Mouse (Mus musculus) liver, adult 2 months (tissue): ENCODE measurements around the gene Ankrd13d. TPM values are rescaled to one million over a fixed set of nuclear protein-coding genes. Genes with fewer than 3 reads are reported as not detected.
"Not testable (repeated sequence)": the region's sequence is repeated elsewhere in the genome, so short reads cannot be mapped to it uniquely, and the experiment has no call there.

ENCODE experiments used
- DNase-seq: peaks from one replicate; pipeline ENCODE4 v3.0.0-alpha.2; 2011; ENCODE audit warnings: low read depth, low spot score; ENCODE audit errors: extremely low read depth
- H3K27ac ChIP-seq: fragments of 200-500 bp; replicated peaks from 2 replicates; pipeline ENCODE4 v1.5.1; 2012; ENCODE audit warnings: low read depth, mild to moderate bottlenecking, control low read depth, inconsistent platforms, low read length; ENCODE audit not compliant: insufficient read depth
- H3K27me3 ChIP-seq: fragments of 200-500 bp; 2 replicates; pipeline ENCODE4 v1.6.1; 2012; ENCODE audit warnings: mild to moderate bottlenecking, moderate library complexity, low read length, inconsistent platforms; ENCODE audit not compliant: control insufficient read depth, insufficient read depth
- H3K36me3 ChIP-seq: fragments of 200-500 bp; 2 replicates; pipeline ENCODE4 v1.6.1; 2012; ENCODE audit warnings: low read length, inconsistent platforms; ENCODE audit not compliant: control insufficient read depth, insufficient read depth
- H3K4me1 ChIP-seq: fragments of 200-500 bp; 2 replicates; pipeline ENCODE4 v1.6.1; 2011; ENCODE audit warnings: low read length; ENCODE audit not compliant: control insufficient read depth, insufficient read depth
- H3K4me3 ChIP-seq: fragments of 200-500 bp; 2 replicates; pipeline ENCODE4 v1.5.1; 2011; ENCODE audit warnings: low read depth, mild to moderate bottlenecking, control low read depth, low read length, moderate library complexity; ENCODE audit not compliant: insufficient read depth
- H3K79me2 ChIP-seq: fragments of 200-500 bp; 2 replicates; pipeline ENCODE4 v1.6.1; 2012; ENCODE audit warnings: inconsistent platforms, mild to moderate bottlenecking, low read length, moderate library complexity; ENCODE audit not compliant: control insufficient read depth, insufficient read depth
- H3K9ac ChIP-seq: fragments of 200-500 bp; 2 replicates; pipeline ENCODE4 v1.6.1; 2012; ENCODE audit warnings: low read depth, mild to moderate bottlenecking, control low read depth, inconsistent platforms, low read length
- CTCF ChIP-seq: fragments of 200-500 bp; IDR thresholded peaks from 2 replicates; pipeline ENCODE4 v1.5.1; 2011; ENCODE audit warnings: low read depth, low read length, control low read depth
- POLR2A ChIP-seq: fragments of 200-500 bp; IDR thresholded peaks from 2 replicates; pipeline ENCODE4 v1.6.1; 2011; ENCODE audit warnings: low read length, control low read depth; ENCODE audit not compliant: insufficient read depth; ENCODE audit errors: extremely low read depth
- WGBS: fragments of 180-500 bp; shearing (Covaris S2); methylation state at CpG from one replicate; pipeline ENCODE4 v1.1.7; 2018; 5-methylcytosine and 5-hydroxymethylcytosine counted together
- polyA plus RNA-seq: library from polyadenylated mRNA; depleted of rRNA; stranded (reverse); fragments of >200 nt; gene quantifications from 2 replicates; pipeline ENCODE4 v1.2.3, GENCODE M21; 2012
- total RNA-seq: library from RNA; depleted of rRNA; stranded (reverse); fragments of >200 nt; gene quantifications from 2 replicates; pipeline ENCODE4 v1.2.3, GENCODE M21; 2014

Ankrd13d gene
- total and polyA plus RNA-seq, 2 experiments, result 0.46 to 0.60 TPM

DNA sequence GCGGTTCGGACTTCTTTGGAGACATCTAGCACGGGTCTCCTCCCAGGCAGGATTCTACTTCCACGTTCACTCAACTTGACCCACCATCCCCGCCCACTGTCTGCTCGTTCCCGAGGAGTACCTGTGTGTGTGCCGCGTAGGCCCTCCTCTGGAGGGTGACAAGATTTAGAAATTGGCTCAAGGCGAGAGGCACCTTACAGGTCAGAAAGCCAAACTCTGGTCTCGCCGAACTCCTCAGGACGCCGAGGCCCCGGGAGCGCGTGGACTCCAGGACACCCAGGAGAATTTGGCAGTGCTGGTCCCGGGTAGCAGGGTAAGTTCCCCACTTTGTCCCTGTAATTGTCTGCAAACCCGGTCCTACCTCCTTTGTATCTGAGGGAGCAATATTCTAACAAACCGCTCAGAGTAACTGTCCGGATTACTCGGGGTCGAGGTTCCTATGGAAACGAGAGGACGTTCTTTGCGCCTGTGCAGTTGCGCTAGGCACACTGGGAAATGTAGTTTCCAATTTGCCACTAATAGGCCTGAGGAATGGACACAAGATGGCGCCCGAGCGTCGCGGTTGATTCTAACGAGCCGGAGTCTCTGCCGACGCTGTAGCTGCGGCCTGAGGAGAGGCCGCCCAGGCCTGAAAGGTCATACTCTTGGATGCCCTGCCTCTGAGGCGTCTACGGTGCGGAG, 25.6 kb downstream of the Ankrd13d start:
- peak overlapping the region; percentile 50 for H3K9ac ChIP-seq
- no peaks in the 10 kb centered on the region for H3K27me3 ChIP-seq
- H3K27ac ChIP-seq, result no peak overlapping the region
- H3K36me3 ChIP-seq, result no peaks in the 10 kb centered on the region
- DNase-seq, result peak; percentile 84
- TF ChIP-seq POLR2A, result no peak
- peak; percentile 95 for TF ChIP-seq CTCF
- peak overlapping the region; percentile 67 for H3K4me3 ChIP-seq
- H3K4me1 ChIP-seq, result no peaks in the 10 kb centered on the region
- H3K79me2 ChIP-seq, result no peaks in the 10 kb centered on the region
- 2% methylated on average over 41 of the region's 41 CpGs for WGBS

DNA sequence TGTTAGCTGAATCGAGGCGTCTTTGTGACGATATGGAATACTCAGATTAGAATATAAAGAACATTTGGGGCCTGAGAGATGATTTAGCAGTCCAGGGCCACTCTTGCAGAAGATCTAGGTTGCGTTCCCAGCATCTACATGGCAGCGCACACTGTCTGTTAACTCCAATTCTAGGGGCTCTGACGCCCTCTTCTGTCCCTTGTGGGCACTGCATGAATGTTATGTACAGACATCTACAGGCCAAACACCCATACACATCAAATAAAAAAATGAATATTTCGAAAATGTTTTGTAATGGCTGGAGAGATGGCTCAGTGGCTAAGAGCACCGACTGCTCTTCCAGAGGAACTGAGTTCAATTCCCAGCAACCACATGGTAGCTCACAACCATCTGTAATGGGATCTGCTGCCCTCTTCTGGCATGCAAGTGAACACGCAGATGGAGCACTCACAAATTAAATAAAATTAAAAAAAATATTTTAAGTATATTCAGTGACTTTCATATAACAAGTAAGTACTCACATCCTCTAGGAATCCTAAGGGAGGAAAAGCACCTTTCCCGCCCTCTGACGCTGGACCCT, 27.3 kb downstream of the Ankrd13d start:
- DNase-seq, result no peak
- H3K4me1 ChIP-seq, result no peaks in the 10 kb centered on the region
- no peak overlapping the region for H3K27ac ChIP-seq
- no peak overlapping the region for H3K4me3 ChIP-seq
- no peaks in the 10 kb centered on the region for H3K79me2 ChIP-seq
- no peak overlapping the region for H3K9ac ChIP-seq
- no peaks in the 10 kb centered on the region for H3K27me3 ChIP-seq
- no peaks in the 10 kb centered on the region for H3K36me3 ChIP-seq
- 87% methylated on average over 11 of the region's 11 CpGs for WGBS
- TF ChIP-seq CTCF, result no peak; the same call in 1 of the 2 replicates
- TF ChIP-seq POLR2A, result no peak

DNA sequence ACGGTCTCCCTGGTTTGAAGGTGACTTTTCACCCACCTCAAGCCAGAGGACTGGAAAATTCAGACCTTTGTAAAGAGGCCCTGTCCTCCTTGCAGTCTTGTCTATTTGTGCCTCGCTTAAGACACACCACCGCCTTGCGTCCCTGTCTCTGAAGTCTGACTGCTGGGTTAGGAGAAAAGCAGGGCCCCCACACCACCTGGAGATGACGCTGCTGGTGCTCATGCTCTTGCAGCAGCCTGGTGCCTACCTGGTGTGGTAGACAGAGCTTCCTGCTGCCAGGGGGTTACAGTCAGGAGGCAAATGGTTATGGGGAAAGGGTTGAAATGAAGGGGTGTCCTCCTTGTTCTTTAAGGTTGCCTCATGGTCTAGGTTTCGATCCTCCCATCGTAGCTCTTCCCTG, 28.7 kb downstream of the Ankrd13d start:
- no peak overlapping the region for H3K9ac ChIP-seq
- no peak overlapping the region for H3K4me3 ChIP-seq
- no peaks in the 10 kb centered on the region for H3K79me2 ChIP-seq
- TF ChIP-seq POLR2A (no peak), CTCF (no peak)
- DNase-seq, result no peak
- WGBS, result 95% methylated on average over 7 of the region's 7 CpGs
- H3K27ac ChIP-seq, result no peak overlapping the region
- H3K27me3 ChIP-seq, result no peaks in the 10 kb centered on the region
- H3K36me3 ChIP-seq, result no peaks in the 10 kb centered on the region
- H3K4me1 ChIP-seq, result no peaks in the 10 kb centered on the region

- not testable (repeated sequence) for H3K4me3 ChIP-seq, H3K9ac ChIP-seq, H3K27ac ChIP-seq, H3K36me3 ChIP-seq, DNase-seq, H3K4me1 ChIP-seq, H3K79me2 ChIP-seq, H3K27me3 ChIP-seq
- 35% methylated on average over 1 of the region's 1 CpGs for WGBS
Observed at GRCm38 (mm10) chr19:4248683-4249082, 34.3 kb downstream of the Ankrd13d start.

- DNase-seq, result no peak
Observed at GRCm38 (mm10) chr19:4247010-4247409, 35.9 kb downstream of the Ankrd13d start.

GRCm38 (mm10) chr19:4244775-4245174, 38.2 kb downstream of the Ankrd13d start:
- Histone ChIP-seq H3K27ac (no peak overlapping the region), H3K4me1 (peaks cover 2% of the 10 kb centered on the region), H3K4me3 (no peak overlapping the region), H3K9ac (no peak overlapping the region), H3K79me2 (no peaks in the 10 kb centered on the region), H3K36me3 (no peaks in the 10 kb centered on the region), H3K27me3 (no peaks in the 10 kb centered on the region)
- TF ChIP-seq CTCF, result no peak
- DNase-seq, result no peak
- 92% methylated on average over 6 of the region's 6 CpGs for WGBS

More at GRCm38 (mm10) chr19:4247010-4247409, 35.9 kb downstream of the Ankrd13d start:
- Histone ChIP-seq H3K4me3 (no peak overlapping the region), H3K4me1 (no peaks in the 10 kb centered on the region), H3K27me3 (no peaks in the 10 kb centered on the region), H3K79me2 (no peaks in the 10 kb centered on the region), H3K27ac (no peak overlapping the region), H3K36me3 (no peaks in the 10 kb centered on the region), H3K9ac (no peak overlapping the region)
- no peak for TF ChIP-seq POLR2A
- no peak for TF ChIP-seq CTCF
- 58% methylated on average over 1 of the region's 1 CpGs for WGBS
